Mouse (Mus musculus) kidney, adult 2 months (tissue): Measurements from ENCODE around the gene Tet1. TPM values are rescaled to one million over a fixed set of nuclear protein-coding genes. Genes with fewer than 3 reads are reported as not detected.

Source experiments
- DNase-seq: peaks from one replicate; pipeline ENCODE4 v3.0.0; 2021
- H3K27ac ChIP-seq: fragments of 200-500 bp; 2 replicates; pipeline ENCODE4 v1.5.1; 2012; ENCODE audit warnings: low read depth, low read length, control low read depth, inconsistent platforms; ENCODE audit not compliant: insufficient read depth
- H3K27me3 ChIP-seq: fragments of 200-500 bp; replicated peaks from 2 replicates; pipeline ENCODE4 v1.6.1; 2012; ENCODE audit warnings: mild to moderate bottlenecking, moderate library complexity, low read length, inconsistent platforms; ENCODE audit not compliant: control insufficient read depth, insufficient read depth
- H3K36me3 ChIP-seq: fragments of 200-500 bp; 2 replicates; pipeline ENCODE4 v1.6.1; 2012; ENCODE audit warnings: mild to moderate bottlenecking, moderate library complexity, low read length, inconsistent platforms; ENCODE audit not compliant: control insufficient read depth, insufficient read depth
- H3K4me1 ChIP-seq: fragments of 200-500 bp; 2 replicates; pipeline ENCODE4 v1.6.1; 2011; ENCODE audit warnings: low read length; ENCODE audit not compliant: control insufficient read depth, insufficient read depth
- H3K4me3 ChIP-seq: fragments of 200-500 bp; 2 replicates; pipeline ENCODE4 v1.5.1; 2011; ENCODE audit warnings: mild to moderate bottlenecking, low read depth, low read length, control low read depth; ENCODE audit not compliant: insufficient read depth
- CTCF ChIP-seq: fragments of 200-500 bp; conservative IDR thresholded peaks from 2 replicates; pipeline ENCODE4 v1.5.1; 2011; ENCODE audit warnings: low read depth, mild to moderate bottlenecking, control low read depth, low read length, moderate library complexity, mixed read lengths; ENCODE audit not compliant: insufficient read depth, insufficient read length
- POLR2A ChIP-seq: fragments of 200-500 bp; IDR thresholded peaks from one replicate; pipeline ENCODE4 v1.6.1; 2011; ENCODE audit warnings: low read depth, low read length, control low read depth
- WGBS: fragments of 180-500 bp; shearing (Covaris S2); methylation state at CpG from one replicate; pipeline ENCODE4 v1.1.7; 2018; 5-methylcytosine and 5-hydroxymethylcytosine counted together
- polyA plus RNA-seq: library from polyadenylated mRNA; depleted of rRNA; stranded (reverse); fragments of >200 nt; gene quantifications from 2 replicates; pipeline ENCODE4 v1.2.3, GENCODE M21; 2012

The Tet1 gene
- polyA plus RNA-seq, 1 experiment, result 1.4 TPM

GRCm38 (mm10) chr10:62832783-62833182 is 76.0 kb downstream of the Tet1 start:
- H3K4me3 ChIP-seq, result no peak overlapping the region
- no peak for TF ChIP-seq CTCF
- no peak for TF ChIP-seq POLR2A
- H3K36me3 ChIP-seq, result no peaks in the 10 kb centered on the region
- WGBS, result 85% methylated on average over 9 of the region's 9 CpGs
- H3K27ac ChIP-seq, result no peak overlapping the region
- no peak for DNase-seq
- no peaks in the 10 kb centered on the region for H3K4me1 ChIP-seq
- no peaks in the 10 kb centered on the region for H3K27me3 ChIP-seq

- Histone ChIP-seq H3K36me3 (no peaks in the 10 kb centered on the region), H3K27me3 (no peaks in the 10 kb centered on the region), H3K27ac (no peak overlapping the region), H3K4me3 (no peak overlapping the region), H3K4me1 (no peaks in the 10 kb centered on the region)
- no peak for DNase-seq
- 75% methylated on average over 2 of the region's 2 CpGs for WGBS
- TF ChIP-seq POLR2A (no peak), CTCF (no peak)
Measured at GRCm38 (mm10) chr10:62831546-62831945, 77.2 kb downstream of the Tet1 start.

- Histone ChIP-seq H3K4me3 (no peak overlapping the region), H3K36me3 (no peaks in the 10 kb centered on the region), H3K4me1 (peaks cover 8% of the 10 kb centered on the region; the same call in 1 of the 2 replicates), H3K27me3 (no peaks in the 10 kb centered on the region), H3K27ac (no peak overlapping the region; the same call in 1 of the 2 replicates)
- WGBS, result 43% methylated on average over 8 of the region's 8 CpGs
- TF ChIP-seq POLR2A (no peak), CTCF (no peak)
- DNase-seq, result peak; percentile 81
Measured at GRCm38 (mm10) chr10:62824474-62824873, 84.3 kb downstream of the Tet1 start.

- DNase-seq, result peak; percentile 64
- no peaks in the 10 kb centered on the region for H3K27me3 ChIP-seq
- 47% methylated on average over 4 of the region's 4 CpGs for WGBS
- TF ChIP-seq POLR2A (no peak), CTCF (no peak)
- no peaks in the 10 kb centered on the region; the same call in 1 of the 2 replicates for H3K36me3 ChIP-seq
- no peak overlapping the region for H3K4me3 ChIP-seq
- peaks cover 8% of the 10 kb centered on the region; the same call in 1 of the 2 replicates for H3K4me1 ChIP-seq
- peak overlapping the region; percentile 84 for H3K27ac ChIP-seq
Measured at GRCm38 (mm10) chr10:62823431-62823830, 85.4 kb downstream of the Tet1 start.

- WGBS, result 59% methylated on average over 4 of the region's 4 CpGs
- no peaks in the 10 kb centered on the region for H3K36me3 ChIP-seq
- peak; percentile 26 for DNase-seq
- H3K4me1 ChIP-seq, result no peaks in the 10 kb centered on the region
- H3K4me3 ChIP-seq, result no peak overlapping the region
- no peaks in the 10 kb centered on the region for H3K27me3 ChIP-seq
- no peak for TF ChIP-seq CTCF
- TF ChIP-seq POLR2A, result no peak
- H3K27ac ChIP-seq, result no peak overlapping the region
Measured at GRCm38 (mm10) chr10:62810010-62810409, 98.8 kb downstream of the Tet1 start.

GRCm38 (mm10) chr10:62808766-62809165 is 100.0 kb downstream of the Tet1 start:
- no peak overlapping the region for H3K27ac ChIP-seq
- no peaks in the 10 kb centered on the region for H3K27me3 ChIP-seq
- no peak for DNase-seq
- H3K36me3 ChIP-seq, result no peaks in the 10 kb centered on the region
- no peaks in the 10 kb centered on the region for H3K4me1 ChIP-seq
- TF ChIP-seq CTCF (no peak), POLR2A (no peak)
- H3K4me3 ChIP-seq, result no peak overlapping the region
- whole genome bisulfite sequencing, result 94% methylated on average over 2 of the region's 2 CpGs

- Histone ChIP-seq H3K27ac (no peak overlapping the region), H3K27me3 (no peaks in the 10 kb centered on the region), H3K4me1 (no peaks in the 10 kb centered on the region), H3K36me3 (no peaks in the 10 kb centered on the region), H3K4me3 (no peak overlapping the region)
- TF ChIP-seq CTCF, result no peak
- TF ChIP-seq POLR2A, result no peak
- WGBS, result 95% methylated on average over 7 of the region's 7 CpGs
- no peak for DNase-seq
Measured at GRCm38 (mm10) chr10:62808316-62808715, 100.5 kb downstream of the Tet1 start.

- DNase-seq, result peak; percentile 14
- H3K4me3 ChIP-seq, result no peak overlapping the region
- no peaks in the 10 kb centered on the region for H3K27me3 ChIP-seq
- no peaks in the 10 kb centered on the region for H3K36me3 ChIP-seq
- TF ChIP-seq CTCF (peak; percentile 48), POLR2A (no peak)
- no peak overlapping the region for H3K27ac ChIP-seq
- no peaks in the 10 kb centered on the region for H3K4me1 ChIP-seq
- 75% methylated on average over 2 of the region's 2 CpGs for WGBS
Measured at GRCm38 (mm10) chr10:62804106-62804505, 104.7 kb downstream of the Tet1 start.
